Mouse (Mus musculus) telencephalon, adult 2 months (tissue): ENCODE results near the gene Olfr569.

Experiments used
- DNase-seq: peaks from one replicate; pipeline ENCODE4 v3.0.0-alpha.2; 2011; ENCODE audit warnings: low read depth, low spot score

The Olfr569 gene

GRCm38 (mm10) chr7:102890782-102891181, at the start of gene Olfr569:
Gene Olfr569, minus strand, starts transcription at chr7:102890882.
- no peak for DNase-seq

- DNase-seq: no peak
Measured at GRCm38 (mm10) chr7:102927105-102927504, 36.4 kb upstream of the Olfr569 start.

- DNase-seq: no peak
Measured at GRCm38 (mm10) chr7:102924109-102924508, 33.4 kb upstream of the Olfr569 start, which contains the start of gene Olfr572. Gene Olfr572, plus strand, starts transcription at chr7:102924409.

- peak; percentile 22 for DNase-seq
Measured at GRCm38 (mm10) chr7:102919632-102920031, 28.9 kb upstream of the Olfr569 start.

GRCm38 (mm10) chr7:102917032-102917875, 26.6 kb upstream of the Olfr569 start, which contains the start of gene Olfr571:
Gene Olfr571, minus strand, starts transcription at chr7:102917536.
- DNase-seq: no peak

- no peak for DNase-seq
Measured at GRCm38 (mm10) chr7:102916405-102916804, 25.7 kb upstream of the Olfr569 start.

- DNase-seq: no peak
Measured at GRCm38 (mm10) chr7:102915261-102915660, 24.6 kb upstream of the Olfr569 start.

GRCm38 (mm10) chr7:102876822-102877221, 13.9 kb downstream of the Olfr569 start, which contains the start of gene Olfr568:
Gene Olfr568, plus strand, starts transcription at chr7:102877122.
- no peak for DNase-seq

GRCm38 (mm10) chr7:102858665-102859064, 32.0 kb downstream of the Olfr569 start, which contains the start of gene Olfr566:
Gene Olfr566, minus strand, starts transcription at chr7:102858765.
- no peak for DNase-seq

GRCm38 (mm10) chr7:102855807-102856206, 34.9 kb downstream of the Olfr569 start:
- DNase-seq: no peak
